Mouse (Mus musculus) cortical plate, adult 2 months (tissue): ENCODE data around the gene Lrrc4b. TPM values are rescaled to one million over a fixed set of nuclear protein-coding genes. Genes with fewer than 3 reads are reported as not detected.

Experiments
- H3K27ac ChIP-seq: fragments of 200-500 bp; 2 replicates; pipeline ENCODE4 v1.5.1; 2012; ENCODE audit warnings: low read length, control low read depth, inconsistent platforms; ENCODE audit not compliant: insufficient read depth
- H3K4me1 ChIP-seq: fragments of 200-500 bp; 2 replicates; pipeline ENCODE4 v1.6.1; 2011; ENCODE audit warnings: low read length; ENCODE audit not compliant: control insufficient read depth, insufficient read depth
- H3K4me3 ChIP-seq: fragments of 200-500 bp; 2 replicates; pipeline ENCODE4 v1.5.1; 2011; ENCODE audit warnings: mild to moderate bottlenecking, low read length, control low read depth; ENCODE audit not compliant: insufficient read depth
- CTCF ChIP-seq: fragments of 200-500 bp; IDR thresholded peaks from 2 replicates; pipeline ENCODE4 v1.5.1; 2011; ENCODE audit warnings: mild to moderate bottlenecking, control low read depth, low read length; ENCODE audit not compliant: insufficient read depth; ENCODE audit errors: extremely low read depth
- POLR2A ChIP-seq: fragments of 200-500 bp; IDR thresholded peaks from 2 replicates; pipeline ENCODE4 v1.6.1; 2011; ENCODE audit warnings: mild to moderate bottlenecking, low read length, control low read depth; ENCODE audit not compliant: insufficient read depth; ENCODE audit errors: extremely low read depth
- polyA plus RNA-seq: library from polyadenylated mRNA; depleted of rRNA; stranded (reverse); fragments of >200 nt; gene quantifications from 2 replicates; pipeline ENCODE4 v1.2.3, GENCODE M21; 2012

Lrrc4b gene
- polyA plus RNA-seq, 1 experiment = 192 TPM

GRCm38 (mm10) chr7:44462218-44463055 is 33.6 kb downstream of the Lrrc4b start:
- H3K27ac ChIP-seq = peak overlapping the region; percentile 63

GRCm38 (mm10) chr7:44463056-44463425 is 34.2 kb downstream of the Lrrc4b start:
- Histone ChIP-seq H3K27ac (no peak overlapping the region), H3K4me1 (peaks cover 7% of the 10 kb centered on the region; the same call in 1 of the 2 replicates), H3K4me3 (no peak overlapping the region)
- TF ChIP-seq POLR2A (no peak), CTCF (no peak)

More at GRCm38 (mm10) chr7:44462218-44463055, 33.6 kb downstream of the Lrrc4b start:
- Histone ChIP-seq H3K4me1 (peaks cover 7% of the 10 kb centered on the region; the same call in 1 of the 2 replicates), H3K4me3 (no peak overlapping the region)
- TF ChIP-seq POLR2A (no peak), CTCF (no peak)

- TF ChIP-seq POLR2A = no peak
- TF ChIP-seq CTCF = no peak
- peaks cover 7% of the 10 kb centered on the region; the same call in 1 of the 2 replicates for H3K4me1 ChIP-seq
- H3K27ac ChIP-seq = peak overlapping the region; percentile 29
- H3K4me3 ChIP-seq = no peak overlapping the region
These were observed 34.9 kb downstream of the Lrrc4b start for GRCm38 (mm10) chr7:44463556-44464225.

- peaks cover 7% of the 10 kb centered on the region; the same call in 1 of the 2 replicates for H3K4me1 ChIP-seq
These were observed 35.7 kb downstream of the Lrrc4b start for GRCm38 (mm10) chr7:44464511-44464910.

GRCm38 (mm10) chr7:44465111-44465510 is 36.3 kb downstream of the Lrrc4b start, which contains the start of gene Aspdh:
Gene Aspdh, plus strand, starts transcription at chr7:44465391.
- H3K4me3 ChIP-seq = no peak within 1 kb of the TSS
- TF ChIP-seq POLR2A (no peak), CTCF (no peak)
- peak within 1 kb of the TSS; percentile 78 for H3K27ac ChIP-seq
- H3K4me1 ChIP-seq = peaks cover 6% of the 10 kb centered on the region; the same call in 1 of the 2 replicates

More at GRCm38 (mm10) chr7:44464511-44464910, 35.7 kb downstream of the Lrrc4b start:
- TF ChIP-seq CTCF = no peak
- 0 out of 2 replicates have a peak, but pooled peaks have one; percentile 35 for TF ChIP-seq POLR2A
- peak overlapping the region; percentile 78 for H3K27ac ChIP-seq
- no peak overlapping the region for H3K4me3 ChIP-seq

GRCm38 (mm10) chr7:44466006-44466887 is 37.4 kb downstream of the Lrrc4b start:
- TF ChIP-seq POLR2A = no peak
- TF ChIP-seq CTCF = no peak
- Histone ChIP-seq H3K27ac (no peak overlapping the region), H3K4me1 (peaks cover 6% of the 10 kb centered on the region; the same call in 1 of the 2 replicates), H3K4me3 (no peak overlapping the region)

- H3K4me3 ChIP-seq = no peak overlapping the region
- H3K4me1 ChIP-seq = peaks cover 6% of the 10 kb centered on the region; the same call in 1 of the 2 replicates
- H3K27ac ChIP-seq = 0 out of 2 replicates have a peak overlapping the region, but pooled peaks have one; percentile 13
- TF ChIP-seq POLR2A (no peak), CTCF (no peak)
These were observed 38.1 kb downstream of the Lrrc4b start for GRCm38 (mm10) chr7:44466888-44467311.

GRCm38 (mm10) chr7:44467811-44468411 is 39.1 kb downstream of the Lrrc4b start, which contains the start of gene Josd2:
Gene Josd2, plus strand, starts transcription at chr7:44467980.
- peak within 1 kb of the TSS; percentile 52 for H3K4me3 ChIP-seq
- TF ChIP-seq CTCF (no peak), POLR2A (peak; percentile 94)
- H3K4me1 ChIP-seq = peaks cover 7% of the 10 kb centered on the region; the same call in 1 of the 2 replicates
- H3K27ac ChIP-seq = peak within 1 kb of the TSS; percentile 58
